In genomic region chr2:50569502-50570285, GRCm38 (mm10) we compare ENCODE assay signal across 12 mouse cellular contexts.
"Had no signal": no experiment of that assay in that cellular context is flagged by ENCODE, and none has a peak within 500 bp of the region (broad histone marks: within the 10 kb centered on the region; RNA-seq: fewer than 3 reads in every experiment).

No protein-coding gene starts in this region.

- ATAC-seq: intestine, embryonic 16.5 days; liver, embryonic 12.5 days had no signal

- H3K27ac ChIP-seq: kidney, embryonic 15.5 days; limb, embryonic 15.5 days; liver, embryonic 12.5 days; lung, embryonic 15.5 days; neural tube, embryonic 12.5 days; stomach, postnatal 0 days had no signal

- H3K9me3 ChIP-seq: kidney, embryonic 15.5 days; limb, embryonic 15.5 days; liver, embryonic 12.5 days; lung, embryonic 15.5 days; neural tube, embryonic 12.5 days had no signal

- DNase-seq: kidney, adult 2 months; kidney, postnatal 14 days; left cerebral cortex, postnatal 4 days; right cerebral cortex, adult 18-20 months; thymus, postnatal 4 days had no signal

- H3K4me1 ChIP-seq: kidney, embryonic 15.5 days; liver, embryonic 12.5 days had no signal

- H3K27me3 ChIP-seq: kidney, embryonic 15.5 days; limb, embryonic 15.5 days; liver, embryonic 12.5 days; lung, embryonic 15.5 days; neural tube, embryonic 12.5 days had no signal

- H3K9ac ChIP-seq: kidney, embryonic 15.5 days; limb, embryonic 15.5 days; liver, embryonic 12.5 days; lung, embryonic 15.5 days; neural tube, embryonic 12.5 days had no signal

- H3K4me3 ChIP-seq: kidney, embryonic 15.5 days; limb, embryonic 15.5 days; liver, embryonic 12.5 days; lung, embryonic 15.5 days; neural tube, embryonic 12.5 days had no signal

- H3K36me3 ChIP-seq: kidney, embryonic 15.5 days; limb, embryonic 15.5 days; liver, embryonic 12.5 days; lung, embryonic 15.5 days; neural tube, embryonic 12.5 days had no signal

- H3K4me2 ChIP-seq: kidney, embryonic 15.5 days; limb, embryonic 15.5 days; liver, embryonic 12.5 days; lung, embryonic 15.5 days; neural tube, embryonic 12.5 days had no signal
